ENCODE assay signal across 9 mouse cellular contexts in genomic region chr3:104104942-104105341, GRCm38 (mm10).
DNase-seq lines count a peak whose midpoint lies in the region; TF ChIP-seq lines count a peak whose summit lies in the region.
"Had no signal": no experiment of that assay in that cellular context is flagged by ENCODE, and none has a peak within 500 bp of the region (broad histone marks: within the 10 kb centered on the region; RNA-seq: fewer than 3 reads in every experiment).

No protein-coding gene starts in this region.

- H3K4me3 ChIP-seq in cortical plate, adult 2 months (ENCODE audit: insufficient read depth, low read length): no peak overlapping the region
- H3K4me3 ChIP-seq: embryonic facial prominence, embryonic 12.5 days had no signal

- no peaks in the 10 kb centered on the region; the same call in 1 of the 2 replicates for H3K4me1 ChIP-seq in cortical plate, adult 2 months (ENCODE audit: control insufficient read depth, insufficient read depth, low read length)
- H3K4me1 ChIP-seq: embryonic facial prominence, embryonic 12.5 days had no signal

- DNase-seq in heart, postnatal 14 days: peak; percentile 30 to 57
- DNase-seq in heart, adult 8-10 months (ENCODE audit: low spot score): no peak
- DNase-seq in 416B (ENCODE audit: low read depth): peak; percentile 76
- DNase-seq in R1 (ENCODE audit: low read depth, low spot score): peak; percentile 57
- DNase-seq in layer of hippocampus, postnatal 10 days (ENCODE audit: low spot score in 2 of 2): peak; percentile 59 to 62
- DNase-seq in retina, postnatal 7 days (ENCODE audit: low read depth, low spot score): peak; percentile 5
- no peak for DNase-seq in ovary, postnatal 10 days (ENCODE audit: low spot score)

- intact Hi-C loops in heart, postnatal 14 days (cut with DNase I): loop anchor here (5.0 kb wide), 2 partner anchors 112 to 337 kb away; no protein-coding TSS in a partner anchor

- TF ChIP-seq POLR2A in cortical plate, adult 2 months (IDR thresholded peaks at IDR 0.05; ENCODE audit: extremely low read depth, insufficient read depth, low read length): no peak

- H3K27ac ChIP-seq in cortical plate, adult 2 months (ENCODE audit: insufficient read depth, low read length): no peak overlapping the region
- H3K27ac ChIP-seq: embryonic facial prominence, embryonic 12.5 days had no signal

- TF ChIP-seq CTCF in cortical plate, adult 2 months (IDR thresholded peaks at IDR 0.05; ENCODE audit: extremely low read depth, insufficient read depth, low read length): peak; percentile 39

Comparison
In these comparisons a context has a peak if more than half of its experiments do, and no peak if none do; other contexts are left out.
1. DNase-seq: peak in heart, postnatal 14 days (2 of 2), 416B (single experiment), R1 (single experiment), layer of hippocampus, postnatal 10 days (2 of 2) and retina, postnatal 7 days (single experiment); none in heart, adult 8-10 months (single experiment) and ovary, postnatal 10 days (single experiment).